Mouse (Mus musculus): Measurements from ENCODE around the gene Bscl2.

- no peak; the same call in 1 of the 2 replicates for TF ChIP-seq POLR2A (IDR thresholded peaks at IDR 0.05; ENCODE audit: borderline replicate concordance, extremely low read depth, insufficient read depth, insufficient read length, poor library complexity, severe bottlenecking)
- TF ChIP-seq CTCF (IDR thresholded peaks at IDR 0.05; ENCODE audit: borderline replicate concordance, extremely low read depth, insufficient read depth, insufficient read length): no peak
Measured at GRCm38 (mm10) chr19:8871267-8872186, 34.3 kb downstream of the Bscl2 start, which contains the start of gene Ubxn1.

Measured in brain, embryonic 14.5 days (tissue).